Mouse (Mus musculus) CD4-positive helper T cell, adult 2 months (primary cell): ENCODE measurements around the gene Resf1.
"Not testable (repeated sequence)": the region's sequence is repeated elsewhere in the genome, so short reads cannot be mapped to it uniquely, and the experiment has no call there.

ENCODE experiments used
- DNase-seq: peaks from one replicate; pipeline ENCODE4 v3.0.0-alpha.2; 2012; ENCODE audit warnings: low read depth, missing footprints, low spot score

Resf1 gene

GRCm38 (mm10) chr6:149343802-149344201, 34.6 kb downstream of the Resf1 start:
- DNase-seq: peak; percentile 10

DNA sequence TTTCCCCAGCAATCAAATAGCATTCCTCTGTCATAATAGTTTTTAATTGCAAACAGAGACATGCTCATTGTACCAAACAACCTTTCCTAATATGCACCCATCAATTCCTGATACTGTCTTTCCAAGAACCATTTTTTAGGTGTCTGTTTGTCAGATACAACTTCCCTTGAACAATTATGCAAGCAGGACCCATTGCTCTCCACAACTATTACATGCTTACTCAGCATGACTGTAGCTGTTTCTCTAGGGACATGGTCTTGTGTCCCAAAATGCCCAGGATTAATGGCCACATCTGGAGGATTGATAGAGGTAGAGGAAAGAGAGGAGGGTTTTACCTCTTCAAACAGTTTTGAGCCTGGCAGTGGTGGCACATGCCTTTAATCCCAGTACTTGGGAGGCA, 35.2 kb downstream of the Resf1 start:
- no peak for DNase-seq

DNA sequence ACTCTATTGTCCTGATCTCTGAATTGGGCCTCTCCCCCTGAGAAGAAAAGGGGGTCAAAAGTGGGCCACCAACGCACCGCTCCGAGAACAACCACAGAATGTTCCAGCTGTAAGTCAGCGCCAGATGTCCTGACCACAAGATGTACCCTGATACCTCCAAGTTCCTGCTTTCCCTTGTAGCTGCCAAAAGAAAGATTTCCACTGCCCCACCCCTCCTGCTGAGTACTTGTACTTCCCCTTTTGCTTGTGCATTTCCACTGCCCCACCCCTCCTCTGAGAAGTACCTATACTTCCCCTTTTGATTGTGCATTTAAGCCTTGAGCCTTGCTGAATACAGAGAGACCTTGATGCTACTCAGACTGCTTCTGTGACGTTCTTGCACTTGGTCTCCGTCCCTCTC, 39.0 kb downstream of the Resf1 start:
- not testable (repeated sequence) for DNase-seq

GRCm38 (mm10) chr6:149354826-149355495, 45.7 kb downstream of the Resf1 start:
- DNase-seq: no peak

DNA sequence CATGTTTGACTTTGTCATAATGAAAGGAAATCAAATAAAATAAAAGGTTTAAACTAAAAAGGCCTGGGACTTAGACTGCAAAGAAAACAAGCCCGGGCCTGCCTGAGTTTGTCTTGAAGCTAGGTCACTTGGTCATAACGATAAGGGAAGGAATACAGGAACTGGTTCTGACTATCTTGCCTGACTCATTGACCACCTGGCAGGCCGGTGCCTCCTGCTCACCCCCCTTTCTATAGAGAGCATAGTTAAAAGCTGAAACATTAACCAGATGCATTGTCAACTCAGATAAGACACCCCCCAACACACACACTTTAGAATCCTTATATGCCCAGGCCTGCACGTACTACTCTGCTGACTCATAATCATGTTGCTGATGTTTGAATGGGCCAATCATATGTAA, 46.6 kb downstream of the Resf1 start:
- DNase-seq: not testable (repeated sequence)

DNA sequence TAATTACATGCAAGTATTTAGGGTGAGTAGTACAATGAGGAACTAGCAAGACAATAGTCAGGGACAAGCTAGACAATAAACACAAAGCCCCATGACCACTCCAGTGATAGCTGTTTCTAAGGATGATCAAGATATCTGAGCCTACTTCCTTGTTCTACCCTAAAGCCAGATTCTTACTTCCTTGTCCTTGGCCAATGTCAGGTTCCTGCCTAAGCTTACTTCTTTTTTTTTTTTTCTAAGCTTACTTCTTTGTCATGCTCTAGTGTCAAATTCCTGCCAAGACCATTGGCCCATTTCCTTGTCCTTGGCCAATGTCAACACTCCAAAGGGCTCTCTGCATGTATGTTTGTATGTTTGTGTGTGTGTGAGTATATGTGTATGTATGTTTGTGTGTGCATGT, 47.9 kb downstream of the Resf1 start:
- DNase-seq: no peak

DNA sequence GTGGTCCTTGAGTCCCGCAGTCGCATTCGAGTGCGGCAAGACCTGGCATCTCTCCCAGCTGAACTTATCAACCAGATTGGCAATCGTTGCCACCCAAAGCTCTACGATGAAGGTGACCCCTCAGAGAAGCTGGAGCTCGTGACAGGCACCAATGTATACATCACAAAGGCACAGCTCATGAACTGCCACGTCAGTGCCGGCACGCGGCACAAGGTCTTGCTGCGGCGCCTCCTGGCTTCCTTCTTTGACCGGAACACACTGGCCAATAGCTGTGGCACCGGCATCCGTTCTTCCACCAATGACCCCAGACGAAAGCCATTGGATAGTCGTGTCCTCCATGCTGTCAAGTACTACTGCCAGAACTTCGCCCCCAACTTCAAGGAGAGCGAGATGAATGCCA, 53.3 kb downstream of the Resf1 start:
- DNase-seq: not testable (repeated sequence)

GRCm38 (mm10) chr6:149365975-149366374, 56.8 kb downstream of the Resf1 start:
- DNase-seq: not testable (repeated sequence)

DNA sequence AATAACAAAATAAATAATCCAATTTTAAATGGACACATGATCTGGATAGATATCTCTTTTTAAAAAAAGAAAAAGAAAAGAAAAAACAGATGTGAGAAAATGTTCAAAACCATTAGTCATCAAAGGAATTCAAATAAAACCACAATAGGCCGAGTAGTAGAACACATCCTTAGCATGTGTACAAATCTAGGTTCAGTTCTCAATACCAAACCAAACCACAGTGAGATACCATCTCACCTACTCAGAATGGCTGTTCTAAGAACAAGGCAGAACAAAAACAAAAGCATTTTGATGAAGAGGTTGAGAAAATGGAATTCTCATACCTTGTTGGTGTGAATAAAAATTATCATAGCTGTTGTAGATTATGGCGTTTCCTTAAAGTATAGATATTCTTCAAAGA, 57.2 kb downstream of the Resf1 start:
- peak; percentile 75 for DNase-seq

DNA sequence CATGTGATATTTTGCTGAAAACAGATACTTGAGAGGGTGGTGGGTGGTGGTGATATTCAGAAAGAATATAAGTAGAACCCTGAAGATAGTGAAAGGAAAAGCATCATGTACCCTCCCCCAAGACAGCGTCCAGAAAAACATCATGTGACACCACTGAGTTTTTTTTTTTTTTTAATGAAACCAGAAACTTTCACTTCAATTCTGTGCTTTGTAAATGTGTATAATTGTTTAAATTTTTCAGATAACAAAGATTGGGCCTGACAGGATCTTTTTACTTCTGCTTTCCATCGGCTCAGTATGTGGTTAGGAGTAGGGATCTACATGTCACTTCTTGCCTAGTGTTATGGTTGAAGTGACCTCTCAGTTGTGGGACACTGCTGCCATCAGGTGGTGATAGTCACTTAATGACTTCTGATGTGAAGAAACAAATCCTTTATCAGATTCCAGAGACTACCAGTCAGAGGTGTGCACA, 65.8 kb downstream of the Resf1 start:
- peak; percentile 86 for DNase-seq

GRCm38 (mm10) chr6:149383531-149383930, 74.3 kb downstream of the Resf1 start:
- no peak for DNase-seq
